Mouse (Mus musculus) kidney, adult 2 months (tissue): ENCODE measurements at regions not wholly inside any gene's neighbourhood (a gene's known extent, or its start where the extent isn't known, plus 50 kb on each side); places are given as distances from the start of the nearest gene placed in this dataset.

ENCODE experiments used
- CTCF ChIP-seq: fragments of 200-500 bp; conservative IDR thresholded peaks from 2 replicates; pipeline ENCODE4 v1.5.1; 2011; ENCODE audit warnings: low read depth, mild to moderate bottlenecking, control low read depth, low read length, moderate library complexity, mixed read lengths; ENCODE audit not compliant: insufficient read depth, insufficient read length
- POLR2A ChIP-seq: fragments of 200-500 bp; IDR thresholded peaks from one replicate; pipeline ENCODE4 v1.6.1; 2011; ENCODE audit warnings: low read depth, low read length, control low read depth

DNA sequence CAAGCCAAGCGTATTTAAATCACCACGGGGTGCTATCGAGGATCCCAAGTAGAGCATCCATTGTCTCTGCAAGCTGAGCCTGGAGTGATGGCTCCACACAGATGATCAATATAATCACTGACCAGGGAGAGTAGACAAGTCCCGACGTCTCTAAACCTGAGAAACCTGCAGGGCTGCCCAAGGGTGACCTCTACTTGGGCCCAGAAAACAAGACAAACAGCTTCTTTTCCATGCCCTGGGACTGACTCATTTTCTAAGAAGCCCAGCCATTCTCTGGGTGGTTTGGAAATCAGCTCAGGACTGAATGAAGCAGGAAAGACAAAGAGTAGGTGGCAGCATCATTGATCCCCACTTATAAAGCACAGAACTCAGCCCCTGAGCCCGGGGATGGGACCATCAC, 221.5 kb downstream of the 4933412E24Rik start:
- TF ChIP-seq POLR2A (no peak), CTCF (no peak)
